Mouse (Mus musculus): ENCODE measurements around the gene Vmn1r68. TPM values are rescaled to one million over a fixed set of nuclear protein-coding genes. Genes with fewer than 3 reads are reported as not detected.

Vmn1r68 gene
- polyA plus RNA-seq (2015; fragmentation: Nextera tagmentation; extraction: Ambion mirVana): not detected in 2 replicates

DNA sequence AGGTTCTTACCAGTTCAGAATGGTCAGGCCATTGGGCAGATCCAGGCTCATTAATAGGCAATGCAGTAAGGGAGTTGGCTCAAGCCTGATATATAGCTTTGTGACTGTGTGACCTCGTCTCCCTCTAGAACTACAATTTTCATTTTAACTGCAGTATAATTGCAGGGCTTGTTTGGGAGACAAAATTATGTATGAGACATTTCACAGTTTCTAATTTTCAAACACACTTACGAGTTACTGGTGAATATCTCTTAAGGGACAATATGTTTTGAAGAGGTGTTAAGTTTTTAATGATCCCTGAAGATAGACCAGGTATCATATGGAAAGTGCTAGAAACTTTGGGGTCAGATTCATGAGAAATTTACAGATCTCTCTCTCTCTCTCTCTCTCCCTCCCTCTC, at the start of gene Vmn1r68:
TSS of gene Vmn1r68 (minus strand) at position 101 of the 400 bp plus-strand sequence.

DNA sequence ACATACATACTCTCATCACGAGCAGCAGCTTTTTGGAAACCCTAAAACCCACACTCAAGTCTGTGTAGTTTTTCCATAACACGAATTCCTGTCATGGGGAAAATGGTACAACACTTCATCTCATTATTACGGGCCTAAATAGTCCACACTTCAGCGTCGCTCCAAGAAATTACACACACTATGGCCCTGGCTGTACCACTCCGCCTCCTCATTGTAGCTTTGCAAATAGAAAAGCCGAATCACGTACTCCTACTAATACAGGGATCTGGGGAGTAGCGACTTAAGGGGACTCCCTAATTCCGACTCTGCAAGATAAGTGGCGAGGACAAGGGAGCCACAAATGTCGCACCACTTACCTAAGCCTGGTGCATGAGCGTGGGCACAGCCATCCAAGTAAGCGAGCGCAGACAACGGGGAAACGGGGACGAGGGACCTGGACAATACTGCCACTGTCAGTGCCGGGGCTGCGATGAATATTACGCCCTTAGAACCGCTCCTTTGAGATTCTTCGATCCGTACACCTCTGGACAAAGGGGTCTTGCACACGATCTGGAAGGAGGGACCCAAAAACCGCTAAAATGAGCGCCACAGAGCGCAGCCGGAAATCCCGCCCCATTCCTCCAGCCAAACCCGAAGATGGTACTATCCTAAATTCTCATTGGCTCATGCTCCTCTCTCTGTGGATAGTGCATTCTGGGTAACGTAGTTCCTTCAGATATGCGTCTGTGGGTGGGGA, 63.3 kb downstream of the Vmn1r68 start, which contains the start of gene Zik1:
TSS of gene Zik1 (minus strand) at position 609 of the 736 bp plus-strand sequence.

Other genes with a start within 250 kb of the Vmn1r68 start
- not detected in 2 replicates for gene Vmn1r67, start 115.2 kb downstream of the Vmn1r68 start, polyA plus RNA-seq (2015; fragmentation: Nextera tagmentation; extraction: Ambion mirVana)
- 11.9 and 12.6 TPM in 2 replicates for gene Zik1, start 63.1 kb downstream of the Vmn1r68 start, polyA plus RNA-seq (2015; fragmentation: Nextera tagmentation; extraction: Ambion mirVana)
- not detected in 2 replicates for gene Vmn1r69, start 55.2 kb upstream of the Vmn1r68 start, polyA plus RNA-seq (2015; fragmentation: Nextera tagmentation; extraction: Ambion mirVana)
- gene Vmn1r70, start 73.0 kb upstream of the Vmn1r68 start, polyA plus RNA-seq (2015; fragmentation: Nextera tagmentation; extraction: Ambion mirVana): not detected in 2 replicates
- not detected in 2 replicates for gene Nlrp4b, start 129.3 kb upstream of the Vmn1r68 start, polyA plus RNA-seq (2015; fragmentation: Nextera tagmentation; extraction: Ambion mirVana)
- gene Vmn1r71, start 195.9 kb upstream of the Vmn1r68 start, polyA plus RNA-seq (2015; fragmentation: Nextera tagmentation; extraction: Ambion mirVana): not detected in 2 replicates